Mouse (Mus musculus): ENCODE measurements at regions not wholly inside any gene's neighbourhood (a gene's known extent, or its start where the extent isn't known, plus 50 kb on each side); places are given as distances from the start of the nearest gene placed in this dataset.

DNA sequence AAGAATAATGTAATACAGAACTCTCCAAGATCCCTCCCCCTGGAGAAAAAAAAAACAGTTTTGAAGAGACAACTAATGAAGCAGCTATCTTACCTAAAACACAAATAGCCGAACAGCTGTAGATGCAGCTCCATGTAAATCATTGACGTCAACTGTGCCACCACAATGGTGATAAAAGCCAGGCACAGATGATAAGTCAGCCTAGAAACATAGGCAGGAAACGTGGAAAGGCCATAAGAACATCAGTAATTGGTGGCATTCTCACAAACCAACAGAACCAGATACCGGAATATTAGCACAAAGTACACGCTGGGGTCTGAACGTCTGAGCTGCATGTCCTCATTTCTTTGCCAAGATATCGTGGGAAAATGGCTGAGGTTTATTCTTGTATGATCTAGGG, 51.2 kb upstream of the Gm45716 start:
- TF ChIP-seq CTCF (IDR thresholded peaks at IDR 0.05; ENCODE audit: borderline replicate concordance, extremely low read depth, insufficient read depth, insufficient read length) (no peak), POLR2A (IDR thresholded peaks at IDR 0.05; ENCODE audit: borderline replicate concordance, extremely low read depth, insufficient read depth, insufficient read length, poor library complexity, severe bottlenecking) (no peak)
- DNase-seq (ENCODE audit: low read depth), result no peak
